Mouse (Mus musculus): ENCODE results near the gene Myom3. TPM values are rescaled to one million over a fixed set of nuclear protein-coding genes. Genes with fewer than 3 reads are reported as not detected.
A peak's percentile ranks its signal among the peaks of the same experiment; 100 is the strongest.

Gene Myom3
- total and polyA plus RNA-seq, 2 experiments = 0.09 to 0.46 TPM

- Histone ChIP-seq H3K27me3 (ENCODE audit: control insufficient read depth, insufficient read depth, low read length) (no peaks in the 10 kb centered on the region), H3K4me1 (ENCODE audit: control insufficient read depth, insufficient read depth, low read length) (no peaks in the 10 kb centered on the region; the same call in 1 of the 2 replicates), H3K4me3 (ENCODE audit: insufficient read depth, low read depth, low read length) (peak overlapping the region; percentile 51; the same call in 1 of the 2 replicates), H3K79me2 (ENCODE audit: control insufficient read depth, insufficient read depth, low read length) (no peaks in the 10 kb centered on the region), H3K36me3 (ENCODE audit: control insufficient read depth, insufficient read depth, low read length) (no peaks in the 10 kb centered on the region), H3K9ac (ENCODE audit: low read depth, low read length) (peak overlapping the region; percentile 27; the same call in 1 of the 2 replicates), H3K27ac (replicated peaks; ENCODE audit: insufficient read depth, low read depth, low read length) (no peak overlapping the region)
- peak; percentile 68 for DNase-seq (ENCODE audit: extremely low read depth, low read depth, low spot score)
- WGBS = 11% methylated on average over 19 of the region's 19 CpGs
- TF ChIP-seq POLR2A (IDR thresholded peaks at IDR 0.05; ENCODE audit: extremely low read depth, insufficient read depth, low read length) (no peak), CTCF (IDR thresholded peaks at IDR 0.05; ENCODE audit: low read depth, low read length) (0 out of 2 replicates have a peak, but pooled peaks have one; percentile 9)
Measured at GRCm38 (mm10) chr4:135762251-135762906, 2.9 kb downstream of the Myom3 start.

GRCm38 (mm10) chr4:135764700-135765099 lies 5.2 kb downstream of the Myom3 start:
- TF ChIP-seq POLR2A (IDR thresholded peaks at IDR 0.05; ENCODE audit: extremely low read depth, insufficient read depth, low read length) (no peak), CTCF (IDR thresholded peaks at IDR 0.05; ENCODE audit: low read depth, low read length) (no peak)
- no peak overlapping the region for H3K9ac ChIP-seq (ENCODE audit: low read depth, low read length)
- no peak overlapping the region for H3K4me3 ChIP-seq (ENCODE audit: insufficient read depth, low read depth, low read length)
- 93% methylated on average over 13 of the region's 13 CpGs for WGBS
- H3K27ac ChIP-seq (replicated peaks; ENCODE audit: insufficient read depth, low read depth, low read length) = no peak overlapping the region
- H3K36me3 ChIP-seq (ENCODE audit: control insufficient read depth, insufficient read depth, low read length) = no peaks in the 10 kb centered on the region
- DNase-seq (ENCODE audit: extremely low read depth, low read depth, low spot score) = no peak
- H3K4me1 ChIP-seq (ENCODE audit: control insufficient read depth, insufficient read depth, low read length) = no peaks in the 10 kb centered on the region; the same call in 1 of the 2 replicates
- no peaks in the 10 kb centered on the region for H3K79me2 ChIP-seq (ENCODE audit: control insufficient read depth, insufficient read depth, low read length)
- no peaks in the 10 kb centered on the region for H3K27me3 ChIP-seq (ENCODE audit: control insufficient read depth, insufficient read depth, low read length)

GRCm38 (mm10) chr4:135765707-135766106 lies 6.2 kb downstream of the Myom3 start:
- no peaks in the 10 kb centered on the region for H3K27me3 ChIP-seq (ENCODE audit: control insufficient read depth, insufficient read depth, low read length)
- no peaks in the 10 kb centered on the region; the same call in 1 of the 2 replicates for H3K4me1 ChIP-seq (ENCODE audit: control insufficient read depth, insufficient read depth, low read length)
- no peaks in the 10 kb centered on the region for H3K36me3 ChIP-seq (ENCODE audit: control insufficient read depth, insufficient read depth, low read length)
- H3K79me2 ChIP-seq (ENCODE audit: control insufficient read depth, insufficient read depth, low read length) = no peaks in the 10 kb centered on the region
- no peak overlapping the region for H3K27ac ChIP-seq (replicated peaks; ENCODE audit: insufficient read depth, low read depth, low read length)
- no peak overlapping the region for H3K4me3 ChIP-seq (ENCODE audit: insufficient read depth, low read depth, low read length)
- WGBS = 90% methylated on average over 8 of the region's 8 CpGs
- H3K9ac ChIP-seq (ENCODE audit: low read depth, low read length) = no peak overlapping the region
- TF ChIP-seq CTCF (IDR thresholded peaks at IDR 0.05; ENCODE audit: low read depth, low read length) = no peak
- TF ChIP-seq POLR2A (IDR thresholded peaks at IDR 0.05; ENCODE audit: extremely low read depth, insufficient read depth, low read length) = no peak
- DNase-seq (ENCODE audit: extremely low read depth, low read depth, low spot score) = no peak

GRCm38 (mm10) chr4:135766976-135767375 lies 7.5 kb downstream of the Myom3 start:
- DNase-seq (ENCODE audit: extremely low read depth, low read depth, low spot score) = peak; percentile 69
- TF ChIP-seq CTCF (IDR thresholded peaks at IDR 0.05; ENCODE audit: low read depth, low read length) (no peak), POLR2A (IDR thresholded peaks at IDR 0.05; ENCODE audit: extremely low read depth, insufficient read depth, low read length) (no peak)
- Histone ChIP-seq H3K27me3 (ENCODE audit: control insufficient read depth, insufficient read depth, low read length) (no peaks in the 10 kb centered on the region), H3K36me3 (ENCODE audit: control insufficient read depth, insufficient read depth, low read length) (no peaks in the 10 kb centered on the region), H3K4me1 (ENCODE audit: control insufficient read depth, insufficient read depth, low read length) (no peaks in the 10 kb centered on the region; the same call in 1 of the 2 replicates), H3K79me2 (ENCODE audit: control insufficient read depth, insufficient read depth, low read length) (no peaks in the 10 kb centered on the region), H3K4me3 (ENCODE audit: insufficient read depth, low read depth, low read length) (no peak overlapping the region), H3K27ac (replicated peaks; ENCODE audit: insufficient read depth, low read depth, low read length) (no peak overlapping the region), H3K9ac (ENCODE audit: low read depth, low read length) (no peak overlapping the region)
- 22% methylated on average over 3 of the region's 3 CpGs for WGBS

- Histone ChIP-seq H3K27me3 (ENCODE audit: control insufficient read depth, insufficient read depth, low read length) (no peaks in the 10 kb centered on the region), H3K36me3 (ENCODE audit: control insufficient read depth, insufficient read depth, low read length) (no peaks in the 10 kb centered on the region), H3K79me2 (ENCODE audit: control insufficient read depth, insufficient read depth, low read length) (no peaks in the 10 kb centered on the region), H3K4me1 (ENCODE audit: control insufficient read depth, insufficient read depth, low read length) (no peaks in the 10 kb centered on the region; the same call in 1 of the 2 replicates), H3K4me3 (ENCODE audit: insufficient read depth, low read depth, low read length) (no peak overlapping the region), H3K27ac (replicated peaks; ENCODE audit: insufficient read depth, low read depth, low read length) (no peak overlapping the region), H3K9ac (ENCODE audit: low read depth, low read length) (no peak overlapping the region)
- TF ChIP-seq CTCF (IDR thresholded peaks at IDR 0.05; ENCODE audit: low read depth, low read length) = peak; percentile 86
- TF ChIP-seq POLR2A (IDR thresholded peaks at IDR 0.05; ENCODE audit: extremely low read depth, insufficient read depth, low read length) = no peak
- 67% methylated on average over 14 of the region's 14 CpGs for WGBS
- DNase-seq (ENCODE audit: extremely low read depth, low read depth, low spot score) = peak; percentile 47
Measured at GRCm38 (mm10) chr4:135768572-135769526, 9.3 kb downstream of the Myom3 start.
